Mouse (Mus musculus): ENCODE measurements around the gene Zfp964.
"Not testable (repeated sequence)": the region's sequence is repeated elsewhere in the genome, so short reads cannot be mapped to it uniquely, and the experiment has no call there.

Gene Zfp964

GRCm38 (mm10) chr8:69654358-69654981 is at the start of gene Zfp964:
Zfp964 (plus strand) TSS chr8:69654479.
- DNase-seq (ENCODE audit: low spot score in 2 of 2), result peak; percentile 84 to 90

GRCm38 (mm10) chr8:69614687-69615086 is 39.6 kb upstream of the Zfp964 start:
- DNase-seq (ENCODE audit: low spot score in 2 of 2), result no peak

GRCm38 (mm10) chr8:69618078-69618477 is 36.2 kb upstream of the Zfp964 start:
- DNase-seq (ENCODE audit: low spot score in 2 of 2), result no peak

GRCm38 (mm10) chr8:69625095-69625789 is 29.0 kb upstream of the Zfp964 start, which contains the start of gene Zfp868:
Zfp868 (minus strand) TSS chr8:69625548.
- peak; percentile 93 to 98 for DNase-seq (ENCODE audit: low spot score in 2 of 2)

- DNase-seq (ENCODE audit: low spot score in 2 of 2), result no peak
Observed at GRCm38 (mm10) chr8:69653808-69654357, 396 bp upstream of the Zfp964 start.

GRCm38 (mm10) chr8:69661294-69661693 is 7.0 kb downstream of the Zfp964 start:
- DNase-seq (ENCODE audit: low spot score in 2 of 2), result no peak

- not testable (repeated sequence) for DNase-seq (ENCODE audit: low spot score in 2 of 2)
Observed at GRCm38 (mm10) chr8:69665051-69665450, 10.8 kb downstream of the Zfp964 start.

DNA sequence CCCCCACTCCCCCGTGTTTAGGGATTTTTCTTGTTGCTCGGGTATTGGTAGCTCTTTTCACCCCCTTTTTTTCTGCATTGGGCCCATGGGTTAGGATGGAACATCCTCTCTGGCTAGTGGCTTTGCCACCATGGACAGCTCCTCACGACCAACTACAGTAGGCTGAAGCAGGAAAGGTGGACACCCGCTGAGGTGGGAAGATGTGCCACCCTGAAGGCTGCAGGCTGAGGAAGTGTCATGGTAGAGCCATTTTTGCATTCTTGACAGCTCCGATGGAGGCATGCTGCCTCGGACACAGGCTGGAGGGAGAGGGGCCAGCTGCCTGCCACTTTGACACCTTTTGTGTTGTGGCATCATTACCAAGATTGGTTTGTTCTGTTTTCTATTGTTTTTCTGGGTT is 47.5 kb downstream of the Zfp964 start:
- no peak for DNase-seq (ENCODE audit: low spot score in 2 of 2)

GRCm38 (mm10) chr8:69710624-69711023 is 56.3 kb downstream of the Zfp964 start, which contains the start of gene Zfp869:
Zfp869 (minus strand) TSS chr8:69710724.
- DNase-seq (ENCODE audit: low spot score in 2 of 2), result not testable (repeated sequence)

GRCm38 (mm10) chr8:69713516-69713915 is 59.2 kb downstream of the Zfp964 start:
- no peak for DNase-seq (ENCODE audit: low spot score in 2 of 2)

DNA sequence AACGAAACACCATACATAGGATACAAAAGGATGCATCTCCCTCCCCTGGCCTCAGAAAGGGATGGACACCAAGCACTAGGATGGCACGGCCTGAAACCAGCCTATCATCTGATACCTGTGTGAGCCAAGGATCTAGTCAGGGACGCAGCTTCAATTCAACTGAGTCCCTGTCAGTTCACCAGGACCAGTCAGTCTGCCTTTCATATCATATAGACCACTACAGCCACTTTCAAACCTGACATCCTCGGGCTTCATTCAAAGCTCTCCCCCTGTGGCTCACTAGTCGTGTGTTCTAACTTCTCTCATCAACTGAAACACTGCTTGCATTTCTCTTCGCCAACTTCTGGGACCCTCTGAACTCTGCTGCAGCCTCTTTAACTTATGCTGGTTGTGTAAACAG is 61.1 kb downstream of the Zfp964 start:
- DNase-seq (ENCODE audit: low spot score in 2 of 2), result no peak

Measured in frontal cortex, postnatal 14 days (tissue).